Mouse (Mus musculus) c-Kit-negative CD71-positive TER-119-positive erythroid progenitor cells, embryonic 14.5 days (primary cell): ENCODE measurements around the gene Rccd1.

Experiments
- DNase-seq: peaks from one replicate; pipeline ENCODE4 v3.0.0-alpha.2; 2013; ENCODE audit warnings: low read depth, low spot score

Gene Rccd1

DNA sequence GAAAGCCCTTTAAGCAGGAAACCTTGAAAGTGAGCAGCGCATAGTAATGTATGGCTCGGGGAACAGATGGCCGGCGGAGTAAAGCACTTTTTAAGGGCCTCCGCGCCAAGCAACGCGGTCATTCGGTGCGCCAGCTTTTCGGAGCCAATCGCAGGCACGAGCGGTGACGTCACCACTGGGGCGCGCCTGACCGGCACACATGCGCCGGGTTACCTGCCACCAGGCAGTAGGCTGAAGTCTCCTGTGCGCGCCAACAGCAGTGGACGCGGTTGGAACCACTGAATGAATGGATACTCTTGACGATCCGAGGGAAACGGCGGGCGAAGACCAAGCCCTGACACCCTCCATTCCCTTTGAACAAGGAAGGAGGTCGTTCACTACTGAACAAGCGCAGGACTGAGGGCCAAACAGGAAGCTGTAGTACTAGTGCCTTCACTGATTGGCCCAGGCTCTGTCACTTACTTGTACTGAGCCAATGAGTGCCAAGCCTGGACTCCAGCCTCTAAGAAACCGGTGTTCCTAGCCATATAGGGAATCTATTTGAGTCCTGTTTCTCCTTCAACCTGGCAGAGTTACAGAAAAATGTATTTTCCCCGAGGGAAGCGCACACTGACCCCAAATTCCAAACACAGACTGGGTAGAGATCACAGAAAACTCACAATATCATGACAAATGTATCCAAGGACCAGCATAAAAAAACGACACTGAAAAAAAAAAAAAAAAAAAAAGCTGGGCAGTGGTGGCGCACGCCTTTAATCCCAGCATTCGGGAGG, at the start of gene Rccd1:
Gene Rccd1, minus strand, starts transcription at position 412 of the 773 bp plus-strand sequence.
- peak; percentile 90 for DNase-seq

GRCm38 (mm10) chr7:80373850-80374249, 49.6 kb upstream of the Rccd1 start:
- DNase-seq = no peak

DNA sequence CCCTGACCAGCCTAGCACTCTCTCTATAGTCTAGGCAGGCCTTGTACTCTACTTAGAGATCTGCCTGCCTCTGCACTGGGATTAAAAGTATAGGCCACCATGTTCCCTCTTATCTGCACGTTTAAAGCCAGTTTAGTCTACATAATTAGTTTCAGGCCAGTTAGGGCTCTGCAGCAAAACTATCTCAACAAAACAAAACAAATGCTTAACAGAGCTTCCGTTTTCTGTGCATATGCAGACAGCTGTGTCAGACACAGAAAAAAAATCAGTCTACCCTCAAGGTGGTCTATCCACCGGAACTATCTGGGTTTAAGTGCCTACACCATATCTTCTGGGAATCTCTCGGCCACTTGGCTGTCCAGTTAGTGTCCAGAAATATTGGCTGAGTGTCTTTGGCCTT, 49.1 kb upstream of the Rccd1 start:
- DNase-seq = no peak

- DNase-seq = no peak
Observed at GRCm38 (mm10) chr7:80372667-80373066, 48.4 kb upstream of the Rccd1 start.

- no peak for DNase-seq
Observed at GRCm38 (mm10) chr7:80372166-80372565, 47.9 kb upstream of the Rccd1 start.

DNA sequence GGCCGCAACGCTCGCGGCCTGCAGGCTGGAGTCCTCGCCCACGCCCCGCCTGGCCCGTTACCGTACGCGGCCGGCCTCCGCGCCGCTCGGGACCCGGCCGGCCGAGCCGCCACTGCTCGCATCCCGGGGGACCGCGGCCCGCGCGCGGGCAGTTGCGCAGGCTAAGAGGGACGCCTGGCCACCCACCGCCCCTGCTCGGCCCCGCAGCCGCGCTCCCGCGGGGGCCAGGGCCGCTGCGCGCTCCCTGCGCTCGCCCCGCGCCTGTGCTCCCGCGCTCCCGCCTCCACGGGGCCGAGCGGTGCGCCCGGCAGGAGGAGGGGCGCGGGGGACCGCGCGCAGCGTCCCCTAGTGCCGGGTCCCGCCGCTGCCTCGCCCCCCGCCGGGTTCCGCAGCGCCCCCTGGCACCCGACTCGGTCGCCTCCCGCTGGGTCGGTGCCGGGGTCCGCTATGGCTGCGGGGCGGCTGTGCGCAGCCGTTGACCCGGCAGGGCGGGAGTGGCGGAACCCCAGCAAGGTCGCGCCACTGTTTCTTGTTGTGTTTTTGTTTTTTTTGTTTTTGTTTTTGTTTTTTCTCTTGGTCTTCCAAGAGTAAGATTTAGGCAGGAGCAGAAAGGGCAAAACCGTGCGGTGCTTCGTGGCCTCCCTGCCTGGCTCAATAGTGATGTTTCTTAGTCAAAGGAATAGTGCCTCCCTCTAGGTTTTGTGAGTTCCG, 46.9 kb upstream of the Rccd1 start, which contains the start of gene Man2a2:
Gene Man2a2, minus strand, starts transcription at position 335 of the 711 bp plus-strand sequence.
- no peak for DNase-seq

- no peak for DNase-seq
Observed at GRCm38 (mm10) chr7:80370649-80371040, 46.4 kb upstream of the Rccd1 start.

DNA sequence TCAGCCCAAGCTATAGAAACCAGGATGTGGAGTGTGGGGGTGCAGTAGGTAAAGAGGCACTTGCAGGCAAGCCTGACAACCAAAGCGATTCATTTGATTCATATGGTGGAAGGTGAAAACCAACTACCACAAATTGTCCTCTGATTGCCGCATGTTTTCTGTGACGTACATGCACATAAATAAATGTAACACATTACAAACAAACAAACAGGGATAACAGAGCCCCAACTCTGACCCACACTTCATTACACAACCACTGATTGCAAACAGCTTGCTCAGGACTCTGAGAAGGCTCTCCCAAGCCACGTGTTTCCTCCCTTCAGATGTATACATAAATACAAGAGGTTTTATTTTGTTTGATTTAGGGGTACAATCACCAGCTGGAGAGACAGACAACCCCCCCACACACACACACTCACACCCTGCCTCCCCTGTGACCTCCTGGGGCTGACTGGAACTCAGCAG, 45.7 kb upstream of the Rccd1 start:
- DNase-seq = no peak

DNA sequence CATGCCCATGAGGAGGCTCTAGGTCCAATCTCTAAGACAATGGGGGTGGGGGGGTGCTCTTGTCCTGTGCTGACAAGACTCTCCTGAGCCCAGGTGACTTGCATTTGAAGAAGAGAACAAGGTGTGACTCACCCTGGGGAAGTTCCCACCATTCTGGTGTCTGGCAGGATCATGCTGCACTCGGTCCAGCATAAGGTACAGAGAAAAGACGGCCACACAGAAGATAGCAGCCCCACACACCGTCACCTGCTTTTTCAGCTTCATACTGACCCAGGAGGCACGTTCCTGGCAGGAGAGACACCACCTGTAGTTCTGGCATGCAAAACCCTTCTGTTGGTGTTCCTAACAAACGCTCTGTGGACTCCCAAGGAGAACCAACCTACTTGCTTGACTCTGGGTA, 45.2 kb upstream of the Rccd1 start:
- no peak for DNase-seq

- no peak for DNase-seq
Observed at GRCm38 (mm10) chr7:80368635-80369421, 44.6 kb upstream of the Rccd1 start.

- no peak for DNase-seq
Observed at GRCm38 (mm10) chr7:80368009-80368408, 43.8 kb upstream of the Rccd1 start.

DNA sequence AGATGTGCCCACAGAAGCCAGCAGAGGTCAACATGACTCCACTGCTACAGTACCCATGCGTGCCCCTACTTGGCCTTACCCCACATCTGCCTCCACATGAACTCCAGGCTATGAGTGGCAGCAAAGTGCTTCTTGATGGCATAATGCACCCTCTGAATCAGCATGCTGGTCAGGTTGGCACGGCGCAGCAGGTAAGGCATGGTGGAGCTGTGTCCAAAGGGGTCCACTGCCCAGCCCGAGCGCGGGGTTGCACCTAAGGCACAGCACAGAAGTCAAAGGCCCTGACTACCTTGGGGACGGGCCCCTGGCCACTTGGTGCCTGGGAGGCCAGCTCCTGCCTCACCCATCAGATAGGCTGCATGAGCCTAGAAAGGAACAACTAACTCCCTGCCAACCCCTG, 43.0 kb upstream of the Rccd1 start:
- no peak for DNase-seq

DNA sequence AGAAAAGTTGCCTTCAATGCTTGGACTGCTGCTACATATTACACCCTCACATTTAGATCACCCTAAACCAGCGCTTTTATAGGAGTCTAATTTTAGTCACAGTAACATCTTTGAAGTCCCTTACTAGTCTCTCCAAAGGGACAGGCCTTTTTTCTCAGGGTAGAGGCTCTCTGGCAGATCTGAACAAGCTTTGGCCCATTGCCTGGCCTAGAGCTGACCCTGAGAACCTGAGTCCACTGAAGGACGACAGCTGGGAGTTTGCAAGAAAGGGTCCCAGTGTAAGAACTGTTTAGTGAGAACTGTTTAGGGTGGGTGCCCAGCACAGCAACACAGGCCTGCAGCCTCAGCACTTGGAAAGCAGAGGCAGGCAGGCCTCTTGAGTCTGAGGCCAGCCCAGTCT, 41.5 kb upstream of the Rccd1 start:
- no peak for DNase-seq

DNA sequence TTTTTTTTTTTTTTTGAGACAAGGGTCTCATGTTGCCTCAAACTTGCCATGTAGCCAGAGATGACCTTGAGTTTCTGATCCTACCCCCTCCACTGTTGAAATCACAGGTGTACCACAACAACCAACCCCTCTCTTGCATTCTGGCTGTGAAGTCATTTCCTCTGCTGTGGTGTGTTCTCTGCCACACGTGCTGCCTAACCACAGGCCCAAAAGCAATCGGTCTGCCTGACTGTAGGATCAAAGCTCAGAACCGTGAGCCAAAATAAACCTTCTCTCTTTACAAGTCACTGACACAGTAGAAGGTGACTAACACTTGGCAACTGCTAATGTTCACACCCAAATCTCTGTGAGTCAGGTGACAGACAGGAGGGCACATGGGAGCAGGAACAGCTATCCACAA, 36.2 kb upstream of the Rccd1 start:
- no peak for DNase-seq

GRCm38 (mm10) chr7:80358039-80358438, 33.8 kb upstream of the Rccd1 start:
- no peak for DNase-seq

DNA sequence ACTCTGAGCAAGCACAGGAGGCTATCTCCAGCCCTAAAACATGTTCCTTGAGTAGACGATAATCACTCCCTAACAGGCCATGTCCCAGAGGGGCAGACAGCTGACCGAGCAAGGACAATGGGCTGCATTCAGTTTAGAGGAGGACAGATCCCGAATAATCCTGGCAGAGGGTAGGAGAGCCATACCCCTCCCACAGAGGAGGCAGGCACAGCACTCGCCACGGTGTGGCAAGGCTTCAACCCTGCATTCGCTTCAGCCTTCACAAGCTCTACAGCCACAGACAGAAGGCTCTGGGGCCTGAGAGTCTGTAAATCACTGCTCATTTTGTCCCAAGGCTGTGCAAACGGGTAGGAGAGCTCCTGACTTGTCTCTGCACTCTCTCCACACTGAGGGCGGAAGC, 32.9 kb upstream of the Rccd1 start:
- DNase-seq = no peak

GRCm38 (mm10) chr7:80356351-80356750, 32.1 kb upstream of the Rccd1 start:
- DNase-seq = no peak

DNA sequence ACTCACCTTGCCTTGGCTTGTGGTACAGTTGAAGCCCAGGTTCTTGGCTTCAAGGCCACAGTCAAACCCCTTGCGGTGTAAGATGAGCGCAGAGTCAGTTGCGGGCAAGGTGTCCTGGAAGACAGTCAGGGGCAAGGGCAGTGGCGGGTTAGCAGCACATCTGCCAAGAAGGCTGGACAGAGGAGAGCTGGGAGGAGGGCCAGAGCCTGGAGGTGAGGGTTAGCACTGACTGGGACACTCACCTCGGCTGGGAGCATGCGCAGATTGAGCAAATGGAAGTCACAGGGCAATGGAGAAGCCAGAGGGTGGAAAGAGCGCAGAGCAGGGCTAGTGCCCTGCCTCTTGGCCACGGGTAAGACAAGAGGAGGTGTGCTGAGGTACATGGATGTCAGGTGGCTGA, 28.7 kb upstream of the Rccd1 start:
- no peak for DNase-seq

DNA sequence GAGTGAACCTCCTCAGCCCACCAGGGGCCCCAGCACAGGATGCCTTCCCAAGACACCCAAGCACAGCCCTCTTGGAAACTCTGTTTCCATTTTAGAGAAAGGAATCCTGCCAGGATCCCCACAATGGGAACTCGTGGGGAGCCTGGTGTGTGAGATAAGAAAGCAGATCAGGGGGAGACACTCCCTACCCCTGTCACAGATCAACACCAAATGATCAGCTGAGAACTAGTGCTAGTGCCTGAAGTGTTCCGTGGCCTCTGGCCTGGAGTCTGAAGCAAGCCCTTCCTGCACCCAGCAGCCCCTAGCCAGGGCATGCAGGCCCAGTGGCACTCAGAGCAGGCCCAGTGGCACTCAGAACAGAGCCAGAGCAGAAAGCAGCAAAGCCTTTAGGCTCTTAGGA, 26.6 kb upstream of the Rccd1 start:
- no peak for DNase-seq

DNA sequence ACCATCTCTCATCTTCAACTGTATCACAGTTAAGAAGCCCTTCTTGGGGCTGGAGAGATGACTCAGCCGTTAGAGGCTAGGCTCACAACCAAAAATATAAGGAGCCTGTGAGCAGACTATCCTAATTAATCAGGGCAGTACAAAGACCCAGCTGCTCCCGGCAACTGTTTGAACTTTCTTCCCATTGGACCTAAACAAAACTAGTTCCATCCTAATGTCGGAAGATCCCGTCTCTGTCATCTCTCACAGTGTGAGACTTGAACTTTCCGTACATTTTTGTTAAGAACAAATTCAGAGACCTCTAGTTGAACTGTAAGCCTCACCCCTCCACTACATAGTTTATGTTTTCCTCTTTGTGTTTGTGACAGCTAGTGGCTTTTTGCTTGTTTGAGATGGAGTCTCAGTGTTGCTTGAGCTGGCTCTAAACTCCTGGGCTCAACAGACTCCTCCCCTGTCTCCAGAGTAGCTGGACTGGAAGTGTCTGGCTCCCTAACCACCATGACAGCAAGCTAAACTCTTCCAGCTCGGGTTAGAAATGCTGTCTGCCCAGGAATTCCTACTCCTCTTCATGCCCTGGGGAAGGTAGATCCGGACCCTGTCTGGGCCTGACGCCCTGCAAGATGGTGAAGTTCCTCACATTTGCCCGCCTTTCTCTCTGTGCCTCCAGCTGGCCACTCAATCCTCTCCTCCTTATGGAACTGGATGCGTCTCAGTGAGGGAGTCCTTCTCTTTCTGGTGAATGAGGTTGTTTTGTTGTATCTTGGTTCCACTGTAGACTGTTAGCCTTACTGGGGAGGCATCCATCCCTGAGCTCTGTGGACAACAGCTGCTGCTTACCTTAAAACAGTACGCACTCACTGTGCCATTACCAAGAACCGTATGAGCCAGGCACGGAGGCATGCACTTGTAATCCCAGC, 23.7 kb upstream of the Rccd1 start:
- DNase-seq = no peak

- no peak for DNase-seq
Observed at GRCm38 (mm10) chr7:80346830-80347229, 22.6 kb upstream of the Rccd1 start.
